Mouse (Mus musculus) neural tube, embryonic 12.5 days (tissue): ENCODE results near the gene Alg12. TPM values are rescaled to one million over a fixed set of nuclear protein-coding genes. Genes with fewer than 3 reads are reported as not detected.
"Not testable (repeated sequence)": the region's sequence is repeated elsewhere in the genome, so short reads cannot be mapped to it uniquely, and the experiment has no call there.

Source experiments
- ATAC-seq: fragments of 200-750 bp; cut with Nextera tagmentation; 2 replicates; pipeline ENCODE4 v1.8.0; 2017; ENCODE audit warnings: low read depth, mild to moderate bottlenecking, moderate TSS enrichment, moderate library complexity; ENCODE audit not compliant: low FRiP score
- H3K27ac ChIP-seq: fragments of 300-500 bp; sonication (generic); 2 replicates; pipeline ENCODE4 v1.5.1; 2016
- H3K27me3 ChIP-seq: fragments of 300-500 bp; sonication (generic); replicated peaks from 2 replicates; pipeline ENCODE4 v1.6.1; 2016; ENCODE audit warnings: mild to moderate bottlenecking
- H3K36me3 ChIP-seq: fragments of 300-500 bp; sonication (generic); 2 replicates; pipeline ENCODE4 v1.6.1; 2016; ENCODE audit warnings: mild to moderate bottlenecking
- H3K4me1 ChIP-seq: fragments of 300-500 bp; sonication (generic); 2 replicates; pipeline ENCODE4 v1.6.1; 2016
- H3K4me2 ChIP-seq: fragments of 300-500 bp; sonication (generic); replicated peaks from 2 replicates; pipeline ENCODE4 v1.6.1; 2016; ENCODE audit warnings: mild to moderate bottlenecking
- H3K4me3 ChIP-seq: fragments of 300-500 bp; sonication (generic); 2 replicates; pipeline ENCODE4 v1.5.1; 2016
- H3K9ac ChIP-seq: fragments of 300-500 bp; sonication (generic); 2 replicates; pipeline ENCODE4 v1.6.1; 2016; ENCODE audit warnings: mild to moderate bottlenecking
- H3K9me3 ChIP-seq: fragments of 300-500 bp; sonication (generic); 2 replicates; pipeline ENCODE4 v1.6.1; 2016; ENCODE audit warnings: mild to moderate bottlenecking
- WGBS: fragments of 180-500 bp; shearing (Covaris S2); methylation state at CpG from one replicate; pipeline ENCODE4 v1.1.7; 2016; 5-methylcytosine and 5-hydroxymethylcytosine counted together
- polyA plus RNA-seq: library from polyadenylated mRNA; unstranded; fragments of >200 nt; fragmentation: Nextera tagmentation; extraction: Ambion mirVana; gene quantifications from 2 replicates; pipeline ENCODE4 v1.2.1, GENCODE M21; 2016

Alg12 gene
- polyA plus RNA-seq, 1 experiment from 2014 or later: 9.9 TPM

DNA sequence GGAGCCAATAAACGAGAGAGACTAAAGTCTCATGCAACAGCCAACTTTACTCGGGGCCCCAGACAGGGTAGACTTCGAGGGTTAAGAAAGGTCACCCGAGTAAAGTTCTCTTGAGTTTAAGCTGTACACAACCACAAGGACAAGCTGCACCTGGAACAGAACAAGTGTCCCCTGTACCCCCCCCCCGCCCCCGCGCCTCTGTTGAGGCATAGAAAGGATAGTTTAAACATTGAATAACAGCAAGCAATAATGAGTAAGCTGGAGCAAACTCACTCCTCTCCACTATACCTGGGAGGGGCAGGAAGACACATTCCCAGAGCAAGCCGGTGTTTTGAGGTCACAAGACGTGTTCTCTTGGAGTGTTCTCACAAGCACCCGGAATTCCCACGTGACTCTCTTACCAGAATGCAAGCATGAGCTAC lies 19.2 kb downstream of the Alg12 start:
- H3K36me3 ChIP-seq: peaks cover 16% of the 10 kb centered on the region; the same call in 1 of the 2 replicates
- no peaks in the 10 kb centered on the region for H3K9me3 ChIP-seq
- H3K4me2 ChIP-seq: no peak overlapping the region
- H3K27me3 ChIP-seq: no peaks in the 10 kb centered on the region
- H3K9ac ChIP-seq: no peak overlapping the region
- no peak overlapping the region for H3K27ac ChIP-seq
- WGBS: 89% methylated on average over 11 of the region's 11 CpGs
- ATAC-seq: no peak
- H3K4me3 ChIP-seq: no peak overlapping the region
- no peaks in the 10 kb centered on the region for H3K4me1 ChIP-seq

DNA sequence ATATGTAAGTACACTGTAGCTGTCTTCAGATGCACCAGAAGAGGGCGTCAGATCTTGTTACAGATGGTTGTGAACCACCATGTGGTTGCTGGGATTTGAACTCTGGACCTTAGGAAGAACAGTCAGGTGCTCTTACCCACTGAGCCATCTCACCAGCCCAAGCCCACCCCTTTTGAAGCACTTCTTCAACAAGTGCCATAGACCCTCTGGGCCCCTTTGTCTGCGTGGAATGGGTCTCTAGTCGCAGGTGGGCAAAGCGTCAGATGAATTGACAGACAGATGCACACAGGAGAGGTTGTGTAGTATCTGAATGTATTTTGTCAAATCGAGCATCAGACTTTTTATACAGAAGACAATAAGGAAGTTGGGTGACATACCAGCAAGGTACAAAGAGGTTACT lies 24.4 kb downstream of the Alg12 start:
- not testable (repeated sequence) for H3K9me3 ChIP-seq, H3K36me3 ChIP-seq, H3K9ac ChIP-seq, H3K27ac ChIP-seq, H3K27me3 ChIP-seq, H3K4me3 ChIP-seq, H3K4me2 ChIP-seq, H3K4me1 ChIP-seq, ATAC-seq
- whole genome bisulfite sequencing: 84% methylated on average over 5 of the region's 5 CpGs

GRCm38 (mm10) chr15:88792140-88792850 lies 26.8 kb downstream of the Alg12 start:
- 87% methylated on average over 4 of the region's 4 CpGs for WGBS

DNA sequence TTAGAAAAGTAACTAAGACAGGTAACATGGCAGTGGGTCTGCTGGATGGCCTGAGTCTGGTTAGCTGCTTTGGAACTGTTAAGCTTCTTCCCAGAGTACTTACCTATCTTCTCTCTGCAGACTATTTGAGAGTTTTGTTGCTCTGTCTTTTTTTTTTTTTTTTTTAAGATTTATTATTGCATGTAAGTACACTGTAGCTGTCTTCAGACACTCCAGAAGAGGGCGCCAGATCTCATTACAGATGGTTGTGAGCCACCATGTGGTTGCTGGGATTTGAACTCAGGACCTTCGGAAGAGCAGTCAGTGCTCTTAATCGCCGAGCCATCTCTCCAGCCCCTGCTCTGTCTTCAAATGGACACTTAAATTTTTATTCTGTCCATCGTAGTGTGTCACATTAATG lies 44.5 kb downstream of the Alg12 start:
- H3K36me3 ChIP-seq: peaks cover 36% of the 10 kb centered on the region
- H3K27ac ChIP-seq, H3K4me3 ChIP-seq, H3K27me3 ChIP-seq, H3K9ac ChIP-seq, H3K4me2 ChIP-seq, ATAC-seq, H3K4me1 ChIP-seq, H3K9me3 ChIP-seq: not testable (repeated sequence)
- WGBS: 89% methylated on average over 5 of the region's 5 CpGs

More at GRCm38 (mm10) chr15:88792140-88792850, 26.8 kb downstream of the Alg12 start:
- Histone ChIP-seq H3K36me3 (peaks cover 3% of the 10 kb centered on the region), H3K9me3 (no peaks in the 10 kb centered on the region), H3K27me3 (no peaks in the 10 kb centered on the region), H3K4me3 (no peak overlapping the region), H3K27ac (no peak overlapping the region), H3K9ac (no peak overlapping the region), H3K4me2 (no peak overlapping the region), H3K4me1 (no peaks in the 10 kb centered on the region)
- ATAC-seq: no peak

GRCm38 (mm10) chr15:88768537-88768936 lies 50.6 kb downstream of the Alg12 start:
- Histone ChIP-seq H3K9me3 (peaks cover 8% of the 10 kb centered on the region; the same call in 1 of the 2 replicates), H3K27me3 (no peaks in the 10 kb centered on the region), H3K4me2 (no peak overlapping the region), H3K4me3 (no peak overlapping the region), H3K27ac (no peak overlapping the region), H3K4me1 (no peaks in the 10 kb centered on the region), H3K36me3 (peaks cover 45% of the 10 kb centered on the region), H3K9ac (no peak overlapping the region)
- WGBS: 82% methylated on average over 1 of the region's 1 CpGs
- no peak for ATAC-seq

- H3K4me3 ChIP-seq, H3K9ac ChIP-seq, H3K9me3 ChIP-seq, ATAC-seq, H3K4me1 ChIP-seq, H3K27me3 ChIP-seq, H3K27ac ChIP-seq, H3K4me2 ChIP-seq: not testable (repeated sequence)
- peaks cover 57% of the 10 kb centered on the region for H3K36me3 ChIP-seq
- WGBS: 96% methylated on average over 2 of the region's 2 CpGs
Measured at GRCm38 (mm10) chr15:88766139-88766538, 53.0 kb downstream of the Alg12 start.

- no peaks in the 10 kb centered on the region for H3K4me1 ChIP-seq
- no peak overlapping the region for H3K27ac ChIP-seq
- no peak for ATAC-seq
- peaks cover 73% of the 10 kb centered on the region for H3K36me3 ChIP-seq
- no peaks in the 10 kb centered on the region for H3K9me3 ChIP-seq
- H3K4me2 ChIP-seq: no peak overlapping the region
- H3K27me3 ChIP-seq: no peaks in the 10 kb centered on the region
- H3K4me3 ChIP-seq: no peak overlapping the region
- no peak overlapping the region for H3K9ac ChIP-seq
- 96% methylated on average over 4 of the region's 4 CpGs for WGBS
Measured at GRCm38 (mm10) chr15:88761551-88761950, 57.6 kb downstream of the Alg12 start.

GRCm38 (mm10) chr15:88758061-88758460 lies 61.1 kb downstream of the Alg12 start:
- H3K4me3 ChIP-seq: no peak overlapping the region
- 95% methylated on average over 3 of the region's 3 CpGs for WGBS
- H3K4me1 ChIP-seq: peaks cover 9% of the 10 kb centered on the region
- peaks cover 74% of the 10 kb centered on the region for H3K36me3 ChIP-seq
- no peak for ATAC-seq
- H3K9me3 ChIP-seq: no peaks in the 10 kb centered on the region
- no peak overlapping the region for H3K4me2 ChIP-seq
- no peak overlapping the region for H3K27ac ChIP-seq
- H3K27me3 ChIP-seq: no peaks in the 10 kb centered on the region
- no peak overlapping the region for H3K9ac ChIP-seq

GRCm38 (mm10) chr15:88755761-88756160 lies 63.4 kb downstream of the Alg12 start:
- Histone ChIP-seq H3K36me3 (peaks cover 54% of the 10 kb centered on the region), H3K9me3 (no peaks in the 10 kb centered on the region), H3K4me2 (no peak overlapping the region), H3K27me3 (no peaks in the 10 kb centered on the region), H3K4me3 (no peak overlapping the region), H3K9ac (no peak overlapping the region), H3K27ac (no peak overlapping the region), H3K4me1 (peaks cover 15% of the 10 kb centered on the region)
- no peak for ATAC-seq
- WGBS: 97% methylated on average over 18 of the region's 18 CpGs

Other genes with a start within 250 kb of the Alg12 start
- not detected in 2 replicates for gene Zdhhc25, start 219.0 kb downstream of the Alg12 start, polyA plus RNA-seq
- gene Brd1, start 85.1 kb downstream of the Alg12 start, polyA plus RNA-seq: 23.3 and 24.6 TPM in 2 replicates
- 34.2 and 36.3 TPM in 2 replicates for gene Zbed4, start 67.7 kb downstream of the Alg12 start, polyA plus RNA-seq
- gene Creld2, start 328 bp upstream of the Alg12 start, polyA plus RNA-seq: 62.8 and 65.2 TPM in 2 replicates
- 52.4 and 52.9 TPM in 2 replicates for gene Pim3, start 42.9 kb upstream of the Alg12 start, polyA plus RNA-seq
- not detected in 2 replicates for gene Ttll8, start 135.1 kb upstream of the Alg12 start, polyA plus RNA-seq
- 2.8 and 4.1 TPM in 2 replicates for gene Mlc1, start 159.7 kb upstream of the Alg12 start, polyA plus RNA-seq
- not detected in 2 replicates for gene Mov10l1, start 163.6 kb upstream of the Alg12 start, polyA plus RNA-seq
- gene Panx2, start 240.4 kb upstream of the Alg12 start, polyA plus RNA-seq: 1.5 and 2.0 TPM in 2 replicates